Mouse (Mus musculus) C2C12 (cell line): ENCODE results near the gene Xpnpep3.
"Not testable (repeated sequence)": the region's sequence is repeated elsewhere in the genome, so short reads cannot be mapped to it uniquely, and the experiment has no call there.

ENCODE experiments used
- CEBPB ChIP-seq: IDR thresholded peaks from one replicate; pipeline ENCODE4 v1.6.1; 2011; ENCODE audit warnings: low read depth, mild to moderate bottlenecking, control low read depth, moderate library complexity
- CTCF ChIP-seq: IDR thresholded peaks from one replicate; pipeline ENCODE4 v1.5.1; 2011; ENCODE audit not compliant: control insufficient read depth, insufficient read depth, insufficient read length
- MAX ChIP-seq: IDR thresholded peaks from one replicate; pipeline ENCODE4 v1.6.1; 2011; ENCODE audit warnings: mild to moderate bottlenecking, control low read depth

GRCm38 (mm10) chr15:81480284-81480683, 80.3 kb downstream of the Xpnpep3 start:
- TF ChIP-seq CTCF, CEBPB, MAX: not testable (repeated sequence)
